Mouse (Mus musculus) heart, postnatal 36 days (tissue): ENCODE measurements at regions not wholly inside any gene's neighbourhood (a gene's known extent, or its start where the extent isn't known, plus 50 kb on each side); places are given as distances from the start of the nearest gene placed in this dataset.

Experiments
- DNase-seq, 2 experiments: peaks; one replicate each; pipeline ENCODE4 v3.0.0; 2021 to 2022
- intact Hi-C: fragments of 180-260 bp; cut with DNase I; formaldehyde crosslinking; loops from one replicate; pipeline ENCODE4 v1.15.1; 2025

DNA sequence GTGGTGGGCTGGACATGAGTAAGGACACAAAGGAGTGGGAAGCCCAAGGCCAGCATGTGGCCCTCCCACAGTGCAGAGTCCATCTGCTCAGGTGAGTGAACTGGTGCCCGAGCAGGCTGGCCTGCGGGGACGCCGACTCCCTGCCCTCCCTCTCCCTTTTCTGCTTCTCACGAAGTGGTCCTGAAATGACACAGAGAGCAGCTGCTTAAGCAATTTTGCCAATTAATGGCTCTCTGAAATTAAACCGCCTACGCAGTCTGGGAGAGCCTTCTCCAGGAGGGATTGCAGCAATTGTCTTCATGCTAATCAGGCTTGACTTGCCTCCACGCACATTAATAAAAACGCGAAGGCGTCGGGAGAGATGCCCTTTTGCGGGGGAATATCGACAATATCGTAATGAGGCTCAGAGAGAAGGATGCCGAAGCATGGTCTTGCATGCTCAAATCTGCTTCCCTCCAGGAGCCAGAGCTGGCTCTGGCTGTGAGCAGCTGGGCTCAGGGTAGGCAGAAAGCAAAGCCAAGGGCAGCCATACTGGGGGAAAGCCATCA is 287.2 kb downstream of the Uaca start:
- intact Hi-C loops: no loop called here

DNA sequence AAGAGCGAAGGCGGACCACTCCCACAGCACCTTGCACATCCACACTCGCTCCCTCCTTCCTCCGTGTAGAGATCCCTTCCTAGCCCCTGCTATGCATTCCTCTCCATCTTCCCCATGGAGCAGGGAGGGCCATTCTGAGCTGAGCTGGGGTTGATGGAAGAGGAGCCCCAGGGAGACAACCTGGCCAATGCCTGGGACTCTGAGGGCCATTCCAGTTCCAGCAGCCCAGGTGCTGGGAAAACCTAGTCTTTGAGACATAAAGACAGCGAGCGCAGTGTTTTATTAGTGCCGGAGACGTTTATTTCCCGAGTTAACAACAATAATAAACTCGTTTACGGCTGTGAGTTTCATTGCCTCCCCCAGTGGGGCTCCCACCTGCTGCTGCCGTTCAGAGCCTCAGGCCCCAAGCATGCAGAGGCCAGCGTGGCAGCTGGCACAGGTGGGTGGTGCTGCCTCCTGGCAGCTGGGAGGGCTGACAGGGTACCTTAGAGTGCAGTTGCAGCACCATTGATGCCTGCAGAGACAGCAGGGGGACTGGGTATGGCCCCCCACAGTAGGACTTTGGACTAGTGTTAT is 287.4 kb upstream of the Tle3 start:
- intact Hi-C loops: no loop called here
- DNase-seq: no peak

More for the DNA sequence above, 287.2 kb downstream of the Uaca start:
- no peak for DNase-seq

DNA sequence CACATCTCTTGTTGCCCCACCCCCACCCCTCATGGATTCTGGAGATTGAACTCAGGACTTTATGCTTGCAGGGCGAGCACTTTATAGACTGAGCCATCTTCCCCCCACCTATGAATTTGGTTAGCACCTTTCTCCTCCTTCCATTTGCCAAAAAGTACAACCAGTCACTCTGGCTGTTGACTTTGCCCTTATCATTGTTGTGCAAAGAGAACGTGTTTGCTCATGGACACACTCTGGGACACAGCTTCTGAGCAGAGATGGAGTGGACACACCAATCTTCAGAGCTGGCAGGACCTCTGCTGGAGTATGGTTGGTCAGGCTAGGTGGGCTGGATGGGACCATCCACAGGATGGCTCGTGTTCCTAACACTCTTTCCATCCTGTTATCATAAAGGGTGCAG is 285.1 kb upstream of the Tle3 start:
- intact Hi-C loops: no loop called here
- DNase-seq: no peak

DNA sequence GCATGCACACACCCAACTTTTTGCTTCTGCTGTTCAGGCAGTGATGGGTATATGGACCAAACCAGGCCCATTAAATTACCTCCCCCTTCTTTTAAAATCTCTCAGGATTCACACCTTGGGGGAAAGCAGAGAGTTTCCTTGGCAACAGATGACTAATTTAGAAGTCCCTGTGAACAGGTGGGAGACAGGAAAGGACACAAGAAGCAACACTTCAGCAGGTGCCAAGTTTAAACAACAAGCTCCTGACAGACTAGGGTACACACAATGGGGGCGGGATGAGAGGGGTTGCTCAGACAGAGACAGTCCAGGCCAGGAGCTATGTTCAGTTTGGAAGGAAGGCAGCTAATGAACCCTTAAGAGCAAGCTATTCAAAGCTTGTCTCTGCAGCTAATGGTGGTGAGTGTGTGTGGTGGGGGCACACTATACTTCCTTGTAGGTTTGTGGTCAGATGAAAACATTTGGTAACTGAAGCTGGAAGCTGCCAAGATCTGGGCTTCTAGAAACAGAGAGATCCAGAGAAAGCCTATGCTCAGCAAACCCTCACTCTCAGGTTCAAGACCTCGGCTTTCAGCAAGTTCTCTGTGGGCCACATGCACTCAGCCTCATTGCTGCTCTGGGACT is 283.0 kb upstream of the Tle3 start:
- DNase-seq: no peak
- intact Hi-C loops: no loop called here

DNA sequence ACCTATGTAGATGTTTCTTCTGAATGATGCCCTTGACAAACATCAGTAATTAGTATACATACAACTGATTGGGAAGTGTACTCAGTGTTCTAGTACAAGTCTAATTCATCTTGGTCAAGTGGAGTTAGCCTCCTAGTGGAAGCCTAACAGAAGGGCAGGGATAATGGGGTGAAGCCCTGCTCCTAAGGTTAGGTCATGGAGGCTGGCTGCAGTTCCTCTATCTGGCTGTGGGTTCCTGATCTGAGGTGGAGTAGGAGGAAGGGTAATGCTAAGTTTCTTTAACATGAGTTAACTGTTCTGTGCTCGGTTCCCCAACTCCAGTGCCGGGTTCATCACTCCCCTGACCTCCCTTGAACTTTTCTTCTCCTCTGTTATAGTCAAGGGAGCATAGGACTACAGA is 281.1 kb upstream of the Tle3 start:
- intact Hi-C loops: no loop called here
- DNase-seq: no peak

DNA sequence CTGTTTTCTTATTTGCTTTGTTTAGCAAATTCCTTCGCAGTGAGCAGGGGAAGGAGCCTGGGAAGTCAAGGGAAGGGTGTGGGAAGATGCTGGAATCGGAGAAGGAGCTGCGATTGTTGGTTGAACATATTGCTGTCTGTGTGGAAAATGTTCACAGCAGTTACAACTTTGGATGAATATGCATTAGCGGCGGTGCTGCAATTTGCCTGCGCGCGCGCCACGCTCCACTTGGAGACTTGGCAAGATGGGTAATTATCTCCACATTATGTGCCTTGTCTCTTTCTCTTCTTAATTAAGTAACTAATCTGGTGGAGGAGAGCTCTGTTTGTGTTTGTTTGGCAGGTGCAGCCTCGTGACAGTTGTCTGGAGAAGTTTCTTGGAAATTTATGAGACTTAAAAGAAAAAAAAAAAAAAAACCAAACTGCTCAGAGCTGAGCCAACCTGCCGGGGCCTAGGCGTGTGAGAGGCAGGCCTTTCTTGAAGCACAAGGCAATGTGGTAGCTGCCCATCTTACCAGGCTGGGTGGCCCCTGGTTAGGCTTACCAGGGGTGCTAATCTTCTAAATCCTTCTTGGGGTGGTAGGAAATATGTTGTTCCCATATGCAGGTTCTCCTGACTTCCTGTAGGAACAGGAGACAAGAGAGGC is 279.2 kb upstream of the Tle3 start:
- DNase-seq: no peak
- intact Hi-C loops: no loop called here

DNA sequence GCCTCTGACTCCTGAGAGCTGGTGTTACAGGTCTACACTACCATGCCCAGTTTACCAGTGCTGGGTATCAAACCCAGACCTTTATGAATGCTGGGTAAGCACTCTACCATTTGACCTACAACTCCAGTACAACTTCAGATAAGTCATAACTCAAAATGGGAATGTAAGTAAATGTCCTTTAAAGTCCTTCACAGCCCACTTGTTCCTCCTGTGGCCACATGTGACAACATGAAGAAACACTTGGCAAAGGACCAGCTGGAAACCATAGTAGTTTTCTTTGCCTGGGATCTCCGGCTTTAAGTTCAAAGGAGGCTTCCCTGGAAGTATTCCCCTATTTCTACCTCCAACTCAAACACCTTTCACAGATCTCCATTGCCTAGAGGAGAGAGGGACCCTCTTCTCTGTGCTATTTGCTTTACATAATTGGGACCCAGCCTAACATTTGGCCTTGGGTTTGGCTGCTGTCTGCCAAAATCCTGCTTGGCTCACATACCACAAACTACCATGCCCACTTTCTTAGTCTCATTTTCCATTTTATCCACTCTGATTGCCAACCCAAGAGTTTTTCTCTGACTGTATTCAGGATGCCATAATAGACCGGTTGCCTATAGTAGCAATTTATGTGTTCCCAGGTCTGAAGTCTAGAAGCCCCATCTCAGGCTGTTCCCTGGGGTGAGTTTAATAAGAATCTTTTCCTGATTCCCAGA is 276.9 kb upstream of the Tle3 start:
- intact Hi-C loops: no loop called here
- DNase-seq: no peak

DNA sequence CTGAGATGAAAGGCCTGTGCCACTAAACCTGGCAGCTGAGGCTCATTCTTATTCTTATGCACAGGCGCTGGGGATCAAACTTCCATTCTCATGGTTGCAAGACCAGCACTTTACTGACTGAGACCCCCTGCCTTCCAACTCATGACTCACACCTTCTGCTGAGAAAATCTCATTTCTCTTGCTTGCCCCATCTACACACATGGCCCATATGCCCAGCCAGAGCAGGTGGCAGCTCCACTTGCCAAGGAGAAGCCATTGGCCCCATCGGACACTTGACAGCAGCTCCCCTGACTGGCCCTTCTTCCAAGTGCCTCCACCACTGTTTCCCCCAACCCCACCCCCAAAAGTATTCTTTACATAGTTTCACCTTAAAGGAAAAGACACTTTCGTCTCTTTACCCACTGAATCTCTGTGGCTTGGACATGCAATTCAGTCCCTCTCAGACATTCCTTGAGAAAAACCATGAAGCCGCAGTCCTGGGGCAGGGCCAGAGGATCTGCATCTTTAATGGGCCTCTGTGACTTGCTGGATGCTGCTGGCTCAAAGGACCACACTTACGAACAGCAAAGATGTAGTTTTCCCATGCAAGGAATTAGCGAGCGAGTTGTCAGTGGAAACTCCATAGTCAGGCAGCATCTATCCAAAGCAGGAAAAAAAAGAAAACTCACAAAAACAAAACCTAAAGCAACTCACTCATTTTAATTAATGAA is 270.3 kb upstream of the Tle3 start:
- no peak for DNase-seq
- intact Hi-C loops: no loop called here

DNA sequence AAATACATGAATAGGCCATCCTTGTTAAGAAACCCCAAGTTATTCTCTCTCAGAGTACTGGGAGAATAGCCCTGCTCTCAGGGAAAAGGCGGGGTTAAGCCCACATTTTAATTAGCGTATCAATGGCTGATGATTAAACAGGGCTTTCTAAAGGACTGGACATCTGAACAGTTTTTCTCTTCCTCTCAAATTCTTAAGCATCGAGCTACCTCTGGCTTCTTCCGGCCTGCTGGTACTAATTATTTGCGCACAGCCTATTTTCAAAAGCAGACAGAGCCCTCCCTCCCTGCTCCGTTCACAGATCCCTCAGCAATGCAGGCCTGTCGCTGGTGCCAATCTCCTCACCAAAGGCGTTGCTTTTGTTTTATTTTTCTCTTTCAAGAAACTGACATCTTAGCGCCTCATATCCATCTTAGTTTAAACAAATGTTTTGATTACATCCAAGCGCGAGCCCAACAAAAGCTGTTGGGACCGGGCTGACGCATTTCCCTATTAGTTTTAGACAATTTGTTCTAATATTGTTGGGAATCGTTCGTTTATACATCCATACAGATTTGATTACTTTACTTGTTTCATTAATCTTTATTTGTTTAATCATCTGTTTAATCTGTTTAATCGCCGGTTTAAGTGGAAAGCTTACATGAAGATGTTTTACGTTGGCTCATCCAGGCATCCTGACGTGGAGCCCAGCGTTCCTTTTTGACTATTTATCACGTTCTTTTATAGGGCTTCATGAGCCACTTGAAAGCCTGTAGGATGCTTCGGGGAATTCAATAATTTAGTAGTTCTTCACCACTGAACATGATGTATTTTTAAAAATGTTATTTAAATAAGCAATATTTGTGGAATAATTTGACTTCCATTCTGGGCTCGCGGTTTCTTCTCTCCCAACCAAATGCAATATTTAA is 269.5 kb upstream of the Tle3 start:
- no peak for DNase-seq
- intact Hi-C loops: no loop called here

DNA sequence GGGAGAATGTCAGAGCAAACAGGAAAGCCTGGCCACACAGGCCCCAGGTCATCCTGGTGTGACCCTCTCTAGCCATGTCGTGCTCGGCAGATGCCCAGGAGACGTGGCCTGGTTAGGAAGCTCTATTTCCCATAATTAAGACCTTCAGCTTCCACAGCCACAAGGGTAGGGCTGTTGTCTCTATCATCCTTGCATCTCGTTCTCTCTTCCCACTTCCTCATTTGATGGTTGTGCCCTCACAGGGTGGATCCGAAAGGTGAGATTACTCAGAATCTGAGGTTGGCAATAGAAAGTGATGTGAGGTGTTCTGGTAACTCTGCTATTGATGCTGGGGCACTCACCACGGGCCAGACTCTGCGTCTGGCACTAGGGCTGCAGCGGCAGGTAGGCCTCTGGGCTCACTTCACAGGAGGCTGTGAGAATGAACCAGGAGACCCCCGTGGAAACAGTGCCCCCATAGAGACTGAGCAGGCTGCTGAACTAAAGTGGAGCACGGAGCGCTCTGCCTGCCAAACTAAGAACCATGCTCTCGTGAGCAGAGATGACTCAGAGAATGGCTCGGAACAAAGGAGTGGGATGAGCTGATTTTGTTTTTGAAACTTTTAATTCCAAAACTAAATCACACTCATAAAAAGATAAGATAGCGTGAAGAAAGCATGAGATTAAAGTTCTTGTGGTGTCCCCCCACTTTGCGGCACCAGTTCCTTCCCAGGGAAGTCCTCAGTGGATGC is 266.5 kb upstream of the Tle3 start:
- no peak for DNase-seq
- intact Hi-C loops: no loop called here

DNA sequence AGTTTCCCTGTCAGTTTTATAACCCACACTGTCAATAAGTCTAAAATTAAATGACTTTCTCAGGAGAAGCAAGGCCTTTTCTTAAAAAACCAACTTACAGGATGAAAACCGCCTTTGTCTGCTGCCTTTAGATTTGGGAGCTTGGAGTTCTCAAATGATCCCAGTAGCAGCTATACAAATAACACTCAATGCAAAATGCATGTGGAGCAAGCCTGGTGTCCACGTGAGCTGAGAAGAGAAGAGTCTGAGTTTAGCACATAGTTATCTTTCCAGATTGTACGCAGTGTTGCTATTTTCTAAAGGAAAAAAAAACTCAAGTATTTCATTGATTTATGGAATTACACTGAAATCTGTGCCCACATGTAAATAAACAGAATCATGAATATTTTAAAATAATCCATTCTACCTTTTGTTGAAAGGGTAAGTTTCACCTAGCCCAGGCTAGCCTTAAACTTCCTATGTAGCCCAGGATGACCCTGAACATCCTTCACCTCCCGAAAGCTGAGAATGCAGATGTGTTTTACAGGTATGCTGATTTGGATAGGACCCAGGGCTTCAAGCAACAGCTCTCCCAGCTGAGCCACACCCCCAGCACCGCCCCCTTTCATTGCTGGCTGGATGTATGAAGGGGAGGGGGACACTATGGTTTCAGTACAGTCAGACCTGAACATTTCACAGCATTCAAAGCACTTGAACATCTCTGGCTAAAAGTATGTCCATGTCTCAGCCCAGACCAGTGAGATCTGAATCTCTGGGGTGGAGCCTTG is 262.5 kb upstream of the Tle3 start:
- DNase-seq: no peak

DNA sequence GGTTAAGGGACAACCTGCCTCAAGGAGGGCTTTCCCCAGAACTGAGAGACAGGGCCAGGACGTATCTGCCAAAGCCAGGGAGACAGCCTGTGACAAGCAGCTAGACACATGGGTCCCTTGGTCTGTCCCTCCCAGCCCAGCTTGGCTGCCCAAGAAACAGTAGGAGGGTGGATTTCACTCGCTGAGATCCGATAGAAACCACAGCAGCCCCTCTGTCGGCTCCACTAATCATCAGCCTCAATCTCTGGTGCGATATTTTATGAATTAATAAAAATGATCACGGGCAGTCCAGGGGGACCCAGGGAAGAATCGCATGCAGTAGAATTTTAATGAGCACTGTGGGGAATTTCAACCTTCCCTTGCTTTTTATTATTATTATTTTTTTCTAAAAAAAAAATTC is 261.0 kb upstream of the Tle3 start:
- DNase-seq: no peak
- intact Hi-C loops: no loop called here

More for the DNA sequence above, 262.5 kb upstream of the Tle3 start:
- intact Hi-C loops: no loop called here

DNA sequence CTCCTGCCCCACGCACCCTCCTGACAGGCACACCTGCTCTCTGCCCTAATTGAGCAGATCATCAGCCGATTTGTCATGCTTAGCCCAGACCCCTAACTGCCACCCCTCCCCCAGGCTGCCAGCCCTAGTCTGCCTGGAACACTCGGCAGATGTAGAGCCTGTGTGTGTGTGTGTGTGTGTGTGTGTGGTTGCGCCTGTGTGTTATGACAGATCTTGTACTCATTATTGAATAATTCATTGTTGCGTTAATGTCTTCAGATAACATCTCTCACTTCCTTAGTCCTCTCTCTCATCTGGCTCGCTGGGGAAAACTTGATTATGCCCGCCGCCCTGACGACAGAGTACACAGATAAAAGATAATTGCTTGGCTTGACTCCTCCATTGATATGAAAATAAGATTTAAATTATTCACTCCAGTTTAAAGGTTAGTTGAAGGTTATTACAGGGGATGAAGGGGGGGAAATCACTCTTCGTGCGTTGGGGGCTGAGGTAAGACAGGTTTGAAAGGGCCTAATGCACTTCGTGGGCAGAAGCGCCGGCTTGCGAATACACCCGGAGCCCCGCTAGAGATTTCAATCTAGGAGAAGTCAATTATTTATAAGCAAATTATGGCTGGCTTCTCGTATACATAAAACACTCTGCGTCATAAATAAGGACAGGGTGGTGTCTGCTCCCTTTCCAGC is 260.3 kb upstream of the Tle3 start:
- no peak for DNase-seq
- intact Hi-C loops: no loop called here

DNA sequence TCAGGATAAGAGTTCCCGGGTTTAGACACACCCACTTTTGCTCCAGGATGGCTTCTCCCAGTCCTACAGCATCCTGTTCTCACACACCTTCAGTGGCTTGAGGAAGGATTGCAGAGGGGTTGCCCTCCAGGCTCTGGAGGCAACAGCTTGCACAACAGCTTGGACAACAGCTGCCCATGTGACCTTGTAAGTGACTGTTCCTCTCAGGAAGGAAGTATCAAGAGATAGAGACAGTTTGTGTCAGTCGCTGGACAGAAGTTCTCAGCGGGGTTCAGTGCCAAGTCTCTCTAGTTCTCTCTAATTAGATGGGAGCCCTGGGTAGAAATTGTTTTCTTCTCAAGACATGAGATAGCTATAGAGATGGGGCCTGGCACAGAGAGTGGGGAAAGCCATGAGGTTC is 252.9 kb upstream of the Tle3 start:
- no peak for DNase-seq

DNA sequence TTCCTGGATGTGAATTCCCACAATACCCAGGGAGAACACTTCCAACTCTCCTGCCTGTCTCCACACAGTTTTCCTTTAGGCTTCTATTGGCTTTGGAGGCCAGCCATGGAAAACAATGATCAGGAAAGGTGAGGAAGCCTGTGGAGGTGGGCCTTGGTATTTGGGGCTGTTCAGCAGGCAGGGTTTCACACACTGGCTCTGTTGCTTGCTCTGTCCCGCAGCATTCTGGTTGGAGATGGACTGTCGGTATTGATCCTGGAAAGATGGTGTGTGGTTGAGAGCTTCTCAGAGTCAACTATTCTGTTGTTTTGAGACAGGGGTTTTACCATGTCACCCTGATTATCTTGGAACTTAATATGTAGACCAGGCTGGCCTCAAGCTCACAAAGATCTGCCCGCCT is 251.6 kb upstream of the Tle3 start:
- DNase-seq: no peak

More for the DNA sequence above, 252.9 kb upstream of the Tle3 start:
- intact Hi-C loops: no loop called here

DNA sequence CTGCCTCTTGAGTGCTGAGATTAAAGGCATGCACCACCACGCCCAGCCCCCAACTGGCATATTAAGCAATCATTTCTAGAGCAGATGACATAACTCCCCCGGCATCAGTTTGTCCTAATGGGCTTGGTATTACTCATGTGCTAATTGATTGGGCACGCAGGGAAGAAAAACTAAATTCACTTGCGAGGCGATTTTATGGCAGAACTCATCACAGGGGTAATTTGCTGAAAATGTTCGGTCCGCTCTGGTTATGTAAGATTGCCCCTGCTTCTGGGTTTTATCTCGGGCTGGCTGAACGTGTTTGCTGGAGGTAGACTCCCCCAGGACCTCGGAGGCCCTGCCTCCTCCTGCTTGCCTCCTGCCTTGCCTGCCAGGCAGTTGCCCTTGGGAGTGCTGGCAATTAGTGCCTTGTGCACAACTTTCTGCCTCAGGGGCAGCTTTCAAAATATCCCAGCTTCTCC is 251.2 kb upstream of the Tle3 start:
- intact Hi-C loops: no loop called here
- no peak for DNase-seq

More for the DNA sequence above, 251.6 kb upstream of the Tle3 start:
- intact Hi-C loops: no loop called here

DNA sequence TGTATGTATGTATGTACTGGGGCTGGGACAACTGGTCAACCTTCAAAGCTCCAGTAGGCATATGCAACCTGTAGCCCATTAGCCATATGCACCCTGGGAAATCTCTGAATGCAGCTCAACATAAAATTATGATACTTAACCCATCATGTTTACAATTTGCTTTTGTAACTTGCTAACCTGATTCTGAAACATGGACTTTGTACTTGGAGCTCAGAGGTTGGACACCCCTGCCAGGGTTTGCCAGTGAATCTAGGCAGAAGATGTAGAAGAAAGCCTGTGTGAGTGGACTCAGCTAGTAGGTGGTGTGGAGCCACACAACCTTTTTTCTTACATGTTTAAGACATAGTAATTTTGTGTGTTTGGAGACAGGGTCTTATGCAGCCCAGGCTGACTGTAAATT is 248.7 kb upstream of the Tle3 start:
- no peak for DNase-seq
- intact Hi-C loops: no loop called here

DNA sequence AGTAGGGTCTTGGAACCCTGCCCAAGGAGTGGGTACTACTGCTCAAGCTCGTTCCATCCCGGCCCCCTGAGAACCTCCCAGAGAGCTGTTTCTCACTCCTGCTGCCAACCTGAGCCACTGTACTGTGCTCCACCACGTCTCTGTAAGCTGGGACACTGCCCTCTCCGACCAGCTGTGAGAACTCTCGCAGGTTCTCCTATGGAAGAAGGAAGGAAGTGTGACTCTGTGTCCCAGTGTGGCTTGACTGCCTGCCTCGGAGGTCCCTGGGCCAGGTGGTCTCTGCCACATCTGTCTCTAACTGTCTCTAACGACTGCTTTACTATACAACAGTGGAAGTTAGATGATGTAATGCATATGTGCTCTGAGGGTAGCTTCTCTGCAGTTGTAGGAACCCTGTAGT is 246.4 kb upstream of the Tle3 start:
- DNase-seq: no peak
- intact Hi-C loops: no loop called here
